Mouse (Mus musculus) neural tube, embryonic 11.5 days (tissue): Measurements from ENCODE around the gene Vmn1r163. TPM values are rescaled to one million over a fixed set of nuclear protein-coding genes. Genes with fewer than 3 reads are reported as not detected.
"Not testable (repeated sequence)": the region's sequence is repeated elsewhere in the genome, so short reads cannot be mapped to it uniquely, and the experiment has no call there.

Experiments used
- ATAC-seq: fragments of 200-750 bp; cut with Nextera tagmentation; 2 replicates; pipeline ENCODE4 v1.8.0; 2017; ENCODE audit warnings: moderate number of reproducible peaks, mild to moderate bottlenecking, moderate TSS enrichment, moderate library complexity; ENCODE audit not compliant: insufficient read depth, low FRiP score, low TSS enrichment
- DNase-seq: peaks from one replicate; pipeline ENCODE4 v3.0.0-alpha.2; 2015; ENCODE audit warnings: low spot score
- H3K27ac ChIP-seq: fragments of 300-500 bp; sonication (generic); 2 replicates; pipeline ENCODE4 v1.5.1; 2014; ENCODE audit warnings: low read depth, mild to moderate bottlenecking, low read length
- H3K27me3 ChIP-seq: fragments of 300-500 bp; sonication (generic); 2 replicates; pipeline ENCODE4 v1.6.1; 2014; ENCODE audit warnings: mild to moderate bottlenecking, low read length, mixed read lengths; ENCODE audit not compliant: control insufficient read depth, insufficient read depth
- H3K36me3 ChIP-seq: fragments of 300-500 bp; sonication (generic); 2 replicates; pipeline ENCODE4 v1.6.1; 2014; ENCODE audit warnings: mild to moderate bottlenecking, low read length, moderate library complexity, mixed read lengths; ENCODE audit not compliant: control insufficient read depth, insufficient read depth
- H3K4me1 ChIP-seq: fragments of 300-500 bp; sonication (generic); 2 replicates; pipeline ENCODE4 v1.6.1; 2014; ENCODE audit warnings: low read length, mixed read lengths; ENCODE audit not compliant: control insufficient read depth, insufficient read depth
- H3K4me2 ChIP-seq: fragments of 300-500 bp; sonication (generic); 2 replicates; pipeline ENCODE4 v1.6.1; 2014; ENCODE audit warnings: low read depth, mild to moderate bottlenecking, moderate library complexity
- H3K4me3 ChIP-seq: fragments of 300-500 bp; sonication (generic); 2 replicates; pipeline ENCODE4 v1.5.1; 2014; ENCODE audit warnings: low read depth, low read length
- H3K9ac ChIP-seq: fragments of 300-500 bp; sonication (generic); 2 replicates; pipeline ENCODE4 v1.6.1; 2014; ENCODE audit warnings: mild to moderate bottlenecking, low read length
- H3K9me3 ChIP-seq: fragments of 300-500 bp; sonication (generic); 2 replicates; pipeline ENCODE4 v1.6.1; 2016; ENCODE audit warnings: low read length; ENCODE audit not compliant: control insufficient read depth
- WGBS: fragments of 180-500 bp; shearing (Covaris S2); extraction: QIAGEN DNeasy Blood & Tissue Kit; methylation state at CpG from one replicate; pipeline ENCODE4 v1.1.7; 2014; 5-methylcytosine and 5-hydroxymethylcytosine counted together
- polyA plus RNA-seq: library from polyadenylated mRNA; unstranded; fragments of >200 nt; fragmentation: Nextera tagmentation; extraction: Ambion mirVana; gene quantifications from 2 replicates; pipeline ENCODE4 v1.2.1, GENCODE M21; 2014

Vmn1r163 gene
- not detected in 2 replicates for polyA plus RNA-seq

GRCm38 (mm10) chr7:23055240-23055639 lies at the start of gene Vmn1r163:
Gene Vmn1r163 (plus strand): TSS chr7:23055540.
- not testable (repeated sequence) for H3K9me3 ChIP-seq, H3K27me3 ChIP-seq, H3K9ac ChIP-seq, H3K36me3 ChIP-seq, H3K4me2 ChIP-seq, ATAC-seq, H3K4me1 ChIP-seq, H3K27ac ChIP-seq, H3K4me3 ChIP-seq, DNase-seq
- no CpG with 5 or more reads among the region's 1 CpGs for WGBS

- not testable (repeated sequence) for H3K9ac ChIP-seq, H3K4me2 ChIP-seq, DNase-seq, H3K9me3 ChIP-seq, H3K27ac ChIP-seq, H3K27me3 ChIP-seq, ATAC-seq, H3K4me1 ChIP-seq, H3K4me3 ChIP-seq, H3K36me3 ChIP-seq
- no CpG with 5 or more reads among the region's 3 CpGs for WGBS
These were observed 35.5 kb upstream of the Vmn1r163 start, which contains the start of gene Gm4216 for GRCm38 (mm10) chr7:23019823-23020222. Gene Gm4216 (minus strand): TSS chr7:23019923.

GRCm38 (mm10) chr7:23067356-23067755 lies 12.0 kb downstream of the Vmn1r163 start, which contains the start of gene Gm8720:
Gene Gm8720 (minus strand): TSS chr7:23067456.
- DNase-seq, H3K4me1 ChIP-seq, H3K9me3 ChIP-seq, H3K4me2 ChIP-seq, H3K27me3 ChIP-seq, H3K36me3 ChIP-seq, H3K27ac ChIP-seq, H3K9ac ChIP-seq, ATAC-seq, H3K4me3 ChIP-seq: not testable (repeated sequence)
- WGBS: no CpG with 5 or more reads among the region's 1 CpGs

Other genes with a start within 250 kb of the Vmn1r163 start
- gene Vmn1r159, start 211.9 kb upstream of the Vmn1r163 start, polyA plus RNA-seq: not detected in 2 replicates
- gene Vmn1r160, start 184.3 kb upstream of the Vmn1r163 start, polyA plus RNA-seq: not detected in 2 replicates
- not detected in 2 replicates for gene Gm4214, start 70.9 kb upstream of the Vmn1r163 start, polyA plus RNA-seq
- gene Gm4216, start 35.6 kb upstream of the Vmn1r163 start, polyA plus RNA-seq: not detected in 2 replicates
- not detected in 2 replicates for gene Gm8720, start 11.9 kb downstream of the Vmn1r163 start, polyA plus RNA-seq
- gene Gm10662, start 88.9 kb downstream of the Vmn1r163 start, polyA plus RNA-seq: not detected in 2 replicates
- gene Vmn1r165, start 161.8 kb downstream of the Vmn1r163 start, polyA plus RNA-seq: not detected in 2 replicates
- gene Vmn1r166, start 196.1 kb downstream of the Vmn1r163 start, polyA plus RNA-seq: not detected in 2 replicates
- gene Gm6902, start 223.4 kb downstream of the Vmn1r163 start, polyA plus RNA-seq: not detected in 2 replicates
- not detected in 2 replicates for gene Nlrp4e, start 245.7 kb downstream of the Vmn1r163 start, polyA plus RNA-seq